ENCODE assay signal across 8 mouse cellular contexts in the genomic region with DNA sequence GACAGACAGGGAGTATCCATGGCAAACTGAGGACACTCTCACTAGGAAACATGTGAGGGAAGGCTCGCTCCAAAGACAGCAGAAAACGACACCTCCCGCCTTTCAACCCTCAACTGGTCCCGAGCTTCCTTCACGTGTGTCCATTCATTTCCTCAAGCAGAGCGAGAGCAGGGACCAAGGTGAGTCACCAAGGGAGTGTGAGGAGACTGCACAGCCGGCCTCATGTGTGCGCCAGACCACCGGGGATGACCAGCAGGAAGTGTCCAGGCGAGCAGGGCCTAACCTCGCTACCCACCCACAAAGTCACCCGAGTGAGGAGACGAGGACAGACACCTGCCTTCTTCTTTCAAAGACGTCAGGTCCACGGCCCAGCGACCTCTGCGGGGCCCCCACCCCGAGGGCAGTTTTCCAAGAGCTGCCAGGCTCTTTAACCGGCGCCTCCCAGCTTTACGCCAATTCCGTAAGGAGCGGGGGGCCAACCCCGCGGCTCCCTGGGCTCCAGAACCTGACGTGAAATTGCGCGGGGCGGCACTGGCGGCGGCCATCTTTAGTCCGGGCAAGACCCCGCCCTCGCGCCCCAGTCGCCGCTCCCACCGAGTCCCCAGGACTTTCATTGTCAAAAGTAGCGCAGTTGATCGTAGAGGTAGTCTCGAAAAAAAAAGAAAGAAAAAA. TPM values are rescaled to one million over a fixed set of nuclear protein-coding genes. Genes with fewer than 3 reads are reported as not detected.
DNase-seq lines count a peak whose midpoint lies in the region; ATAC-seq and TF ChIP-seq lines count a peak whose summit lies in the region.

No protein-coding gene starts in this region.

- peaks cover 27% of the 10 kb centered on the region for H3K4me1 ChIP-seq in embryonic facial prominence, embryonic 10.5 days
- peaks cover 3% of the 10 kb centered on the region; the same call in 1 of the 2 replicates for H3K4me1 ChIP-seq in limb, embryonic 11.5 days (ENCODE audit: control insufficient read depth, insufficient read depth, low read length)
- peaks cover 12% of the 10 kb centered on the region for H3K4me1 ChIP-seq in midbrain, embryonic 11.5 days (ENCODE audit: control insufficient read depth, insufficient read depth, low read length)
- H3K4me1 ChIP-seq in small intestine, adult 2 months (ENCODE audit: control insufficient read depth, insufficient read depth, insufficient read length, low read length): 0 out of 2 replicates have a peak, but pooled peaks cover 3% of the 10 kb centered on the region

- no peaks in the 10 kb centered on the region for H3K27me3 ChIP-seq in embryonic facial prominence, embryonic 10.5 days (replicated peaks; ENCODE audit: low read depth, poor library complexity, severe bottlenecking)
- no peaks in the 10 kb centered on the region for H3K27me3 ChIP-seq in limb, embryonic 11.5 days (ENCODE audit: control insufficient read depth, insufficient read depth, low read length)
- H3K27me3 ChIP-seq in midbrain, embryonic 11.5 days (ENCODE audit: control insufficient read depth, insufficient read depth, low read length): no peaks in the 10 kb centered on the region
- no peaks in the 10 kb centered on the region for H3K27me3 ChIP-seq in small intestine, adult 2 months (ENCODE audit: control insufficient read depth, insufficient read depth, low read length)

- H3K4me3 ChIP-seq in embryonic facial prominence, embryonic 10.5 days: peak overlapping the region; percentile 99
- H3K4me3 ChIP-seq in limb, embryonic 11.5 days (ENCODE audit: low read depth, low read length): peak overlapping the region; percentile 98
- H3K4me3 ChIP-seq in midbrain, embryonic 11.5 days (ENCODE audit: low read depth, low read length): peak overlapping the region; percentile 95
- peak overlapping the region; percentile 96 for H3K4me3 ChIP-seq in small intestine, adult 2 months (ENCODE audit: low read depth, low read length)

- WGBS in embryonic facial prominence, embryonic 10.5 days: under 1% methylated on average over 41 of the region's 41 CpGs
- WGBS in limb, embryonic 11.5 days: 0% methylated on average over 41 of the region's 41 CpGs
- under 1% methylated on average over 40 of the region's 41 CpGs for WGBS in midbrain, embryonic 11.5 days
- under 1% methylated on average over 41 of the region's 41 CpGs for WGBS in small intestine, adult 2 months

- no peak; the same call in 1 of the 2 replicates for TF ChIP-seq POLR2A in small intestine, adult 2 months (IDR thresholded peaks at IDR 0.05; ENCODE audit: low read depth, low read length)

- peak overlapping the region; percentile 99 for H3K27ac ChIP-seq in embryonic facial prominence, embryonic 10.5 days (replicated peaks)
- peak overlapping the region; percentile 97 for H3K27ac ChIP-seq in limb, embryonic 11.5 days (replicated peaks; ENCODE audit: low read depth, low read length)
- H3K27ac ChIP-seq in midbrain, embryonic 11.5 days (ENCODE audit: low read depth, low read length): peak overlapping the region; percentile 99
- H3K27ac ChIP-seq in small intestine, adult 2 months (ENCODE audit: insufficient read depth, low read depth, low read length): peak overlapping the region; percentile 99

- DNase-seq in A20 (ENCODE audit: low read depth, low spot score): peak; percentile 85
- peak; percentile 89 for DNase-seq in adrenal gland, postnatal 25 days
- DNase-seq in embryonic facial prominence, embryonic 10.5 days (ENCODE audit: low spot score): peak; percentile 92
- DNase-seq in gastrocnemius, postnatal 36 days: peak; percentile 83 to 90
- peak; percentile 90 for DNase-seq in kidney, adult 11 months
- DNase-seq in limb, embryonic 11.5 days (ENCODE audit: low spot score): peak; percentile 93
- DNase-seq in midbrain, embryonic 11.5 days (ENCODE audit: low spot score, missing footprints): peak; percentile 98

- H3K9ac ChIP-seq in limb, embryonic 11.5 days (ENCODE audit: low read length): peak overlapping the region; percentile 93
- H3K9ac ChIP-seq in midbrain, embryonic 11.5 days (ENCODE audit: low read length): peak overlapping the region; percentile 77

- no peaks in the 10 kb centered on the region for H3K36me3 ChIP-seq in embryonic facial prominence, embryonic 10.5 days (replicated peaks)
- no peaks in the 10 kb centered on the region for H3K36me3 ChIP-seq in limb, embryonic 11.5 days (ENCODE audit: control insufficient read depth, insufficient read depth, low read length)
- no peaks in the 10 kb centered on the region for H3K36me3 ChIP-seq in midbrain, embryonic 11.5 days (ENCODE audit: control insufficient read depth, insufficient read depth, low read length)
- no peaks in the 10 kb centered on the region for H3K36me3 ChIP-seq in small intestine, adult 2 months (ENCODE audit: control insufficient read depth, insufficient read depth, low read length)

- peak overlapping the region; percentile 63 for H3K4me2 ChIP-seq in limb, embryonic 11.5 days (ENCODE audit: low read depth, severe bottlenecking)
- peak overlapping the region; percentile 61 for H3K4me2 ChIP-seq in midbrain, embryonic 11.5 days

- intact Hi-C loops in gastrocnemius, postnatal 36 days (cut with DNase I): loop anchor here (2.0 kb wide), 1 partner anchor 77 kb away; no protein-coding TSS in a partner anchor

- H3K9me3 ChIP-seq in embryonic facial prominence, embryonic 10.5 days: no peaks in the 10 kb centered on the region
- H3K9me3 ChIP-seq in limb, embryonic 11.5 days (ENCODE audit: control insufficient read depth, low read length): no peaks in the 10 kb centered on the region
- no peaks in the 10 kb centered on the region for H3K9me3 ChIP-seq in midbrain, embryonic 11.5 days (ENCODE audit: control insufficient read depth, low read length)

- TF ChIP-seq CTCF in small intestine, adult 2 months (IDR thresholded peaks at IDR 0.05; ENCODE audit: extremely low read depth, insufficient read length, insufficient replicate concordance, low read depth, low read length): no peak; the same call in 1 of the 2 replicates

- peak; percentile 91 for ATAC-seq in limb, embryonic 11.5 days (ENCODE audit: insufficient number of reproducible peaks, low FRiP score, low TSS enrichment, low read depth)
- peak; percentile 89 for ATAC-seq in midbrain, embryonic 11.5 days (ENCODE audit: low FRiP score)

RNA-seq across cellular contexts. Expression of a gene that starts 0.5 kb away (rescaled TPM):
- 112 and 116 TPM in 2 replicates for total RNA-seq in adrenal gland, postnatal 25 days (2021)
- polyA plus RNA-seq in embryonic facial prominence, embryonic 10.5 days (2016; fragmentation: Nextera tagmentation; extraction: Ambion mirVana): 231 and 243 TPM in 2 replicates
- total RNA-seq in gastrocnemius, postnatal 36 days (2021): 10 to 100 TPM; 64.4 to 67.1 TPM
- 295 and 305 TPM in 2 replicates for polyA plus RNA-seq in limb, embryonic 11.5 days (2014; fragmentation: Nextera tagmentation; extraction: Ambion mirVana)
- 299 and 345 TPM in 2 replicates for polyA plus RNA-seq in midbrain, embryonic 11.5 days (2014; fragmentation: Nextera tagmentation; extraction: Ambion mirVana)
- polyA plus RNA-seq in small intestine, adult 2 months (2012; rRNA removed): 0.85 and 2.4 TPM in 2 replicates

Comparison
In these comparisons a context has a peak if more than half of its experiments do, and no peak if none do; other contexts are left out.
1. Peak in every context shown above with its lines: DNase-seq, ATAC-seq, H3K4me3 ChIP-seq and H3K27ac ChIP-seq.
2. RNA of a gene that starts 0.5 kb away (polyA plus RNA-seq): 299 to 345 TPM in midbrain, embryonic 11.5 days, 295 to 305 TPM in limb, embryonic 11.5 days and 231 to 243 TPM in embryonic facial prominence, embryonic 10.5 days; 0.85 to 2.4 TPM in small intestine, adult 2 months; every median in the first group is over 10 times any median in the second.